In the genomic region with DNA sequence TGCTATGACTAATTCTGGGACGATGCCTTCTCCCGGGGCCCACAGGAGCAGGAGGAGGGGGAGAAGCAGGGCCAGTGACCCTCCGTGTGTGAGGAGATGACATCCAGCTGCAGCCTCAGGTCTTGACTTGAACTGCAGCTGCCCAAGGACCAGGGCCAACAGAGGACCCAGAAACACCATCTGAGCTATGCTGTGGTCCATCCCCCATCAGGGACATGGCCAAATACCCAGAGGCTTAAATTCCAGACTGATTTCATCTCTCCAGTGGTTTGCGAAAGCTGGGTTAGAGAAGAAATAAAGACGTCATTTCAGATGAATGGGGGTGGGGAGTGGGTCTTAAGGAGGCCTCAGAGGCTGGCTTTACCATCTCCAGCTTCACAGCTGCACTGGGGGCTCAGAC, we compare ENCODE assay signal across 11 mouse cellular contexts. TPM values are rescaled to one million over a fixed set of nuclear protein-coding genes. Genes with fewer than 3 reads are reported as not detected.
DNase-seq lines count a peak whose midpoint lies in the region; ATAC-seq and TF ChIP-seq lines count a peak whose summit lies in the region.
"Had no signal": no experiment of that assay in that cellular context is flagged by ENCODE, and none has a peak within 500 bp of the region (broad histone marks: within the 10 kb centered on the region; RNA-seq: fewer than 3 reads in every experiment).

No protein-coding gene starts in this region.

- ATAC-seq in megakaryocyte, adult 5-6 weeks (ENCODE audit: poor library complexity, severe bottlenecking): no peak
- peak; percentile 51; the same call in 1 of the 2 replicates for ATAC-seq in limb, embryonic 13.5 days (ENCODE audit: low FRiP score, low read depth)
- ATAC-seq in stomach, postnatal 0 days (ENCODE audit: low FRiP score, low TSS enrichment): peak; percentile 54; the same call in 1 of the 2 replicates
- ATAC-seq in forebrain, embryonic 16.5 days: no peak

- no peak for TF ChIP-seq CTCF in stomach, postnatal 0 days (IDR thresholded peaks at IDR 0.05; ENCODE audit: low read depth)

- H3K36me3 ChIP-seq in megakaryocyte, embryonic 14.5 days (replicated peaks; ENCODE audit: low read length): no peaks in the 10 kb centered on the region
- H3K36me3 ChIP-seq in limb, embryonic 13.5 days: no peaks in the 10 kb centered on the region
- no peaks in the 10 kb centered on the region for H3K36me3 ChIP-seq in stomach, postnatal 0 days (ENCODE audit: control insufficient read depth, insufficient read depth, low read length)
- no peaks in the 10 kb centered on the region for H3K36me3 ChIP-seq in forebrain, embryonic 16.5 days (ENCODE audit: control insufficient read depth, insufficient read depth)
- H3K36me3 ChIP-seq: hindbrain, embryonic 15.5 days; stomach, embryonic 15.5 days had no signal

- H3K27ac ChIP-seq in limb, embryonic 13.5 days: 0 out of 2 replicates have a peak overlapping the region, but pooled peaks have one; percentile 3
- peak overlapping the region; percentile 30; the same call in 1 of the 2 replicates for H3K27ac ChIP-seq in stomach, postnatal 0 days (replicated peaks)
- H3K27ac ChIP-seq in forebrain, embryonic 16.5 days (ENCODE audit: low read length): no peak overlapping the region
- H3K27ac ChIP-seq: hindbrain, embryonic 15.5 days; stomach, embryonic 15.5 days had no signal

- H3K4me3 ChIP-seq in megakaryocyte, embryonic 14.5 days (replicated peaks): peak overlapping the region; percentile 52
- no peak overlapping the region for H3K4me3 ChIP-seq in limb, embryonic 13.5 days
- H3K4me3 ChIP-seq in stomach, postnatal 0 days (ENCODE audit: low read depth, low read length): no peak overlapping the region
- no peak overlapping the region for H3K4me3 ChIP-seq in forebrain, embryonic 16.5 days (replicated peaks; ENCODE audit: low read length)
- H3K4me3 ChIP-seq: erythroblast, embryonic 14.5 days; hindbrain, embryonic 15.5 days; stomach, embryonic 15.5 days had no signal

- H3K9me3 ChIP-seq in megakaryocyte, embryonic 14.5 days: peaks cover 21% of the 10 kb centered on the region
- no peaks in the 10 kb centered on the region for H3K9me3 ChIP-seq in limb, embryonic 13.5 days
- H3K9me3 ChIP-seq in stomach, postnatal 0 days (ENCODE audit: control insufficient read depth, low read length): no peaks in the 10 kb centered on the region
- no peaks in the 10 kb centered on the region for H3K9me3 ChIP-seq in forebrain, embryonic 16.5 days (ENCODE audit: control insufficient read depth, low read length)
- H3K9me3 ChIP-seq: hindbrain, embryonic 15.5 days; stomach, embryonic 15.5 days had no signal

- WGBS in limb, embryonic 13.5 days: 33% methylated on average over 5 of the region's 5 CpGs
- WGBS in stomach, postnatal 0 days: 22% methylated on average over 5 of the region's 5 CpGs
- 69% methylated on average over 5 of the region's 5 CpGs for WGBS in forebrain, embryonic 16.5 days

- H3K27me3 ChIP-seq in megakaryocyte, embryonic 14.5 days (replicated peaks): peaks cover 80% of the 10 kb centered on the region
- no peaks in the 10 kb centered on the region for H3K27me3 ChIP-seq in limb, embryonic 13.5 days
- H3K27me3 ChIP-seq in stomach, postnatal 0 days (ENCODE audit: control insufficient read depth, insufficient read depth, low read length): no peaks in the 10 kb centered on the region
- no peaks in the 10 kb centered on the region for H3K27me3 ChIP-seq in forebrain, embryonic 16.5 days (replicated peaks; ENCODE audit: control insufficient read depth, insufficient read depth, low read length)
- H3K27me3 ChIP-seq: hindbrain, embryonic 15.5 days; stomach, embryonic 15.5 days had no signal

- peaks cover 35% of the 10 kb centered on the region for H3K4me1 ChIP-seq in megakaryocyte, embryonic 14.5 days
- H3K4me1 ChIP-seq in limb, embryonic 13.5 days: peaks cover 22% of the 10 kb centered on the region
- H3K4me1 ChIP-seq in stomach, postnatal 0 days (replicated peaks; ENCODE audit: control insufficient read depth, insufficient read depth): peaks cover 3% of the 10 kb centered on the region; the same call in 1 of the 2 replicates
- peaks cover 12% of the 10 kb centered on the region for H3K4me1 ChIP-seq in forebrain, embryonic 16.5 days (replicated peaks; ENCODE audit: control insufficient read depth, insufficient read depth, low read length)

- H3K4me2 ChIP-seq in limb, embryonic 13.5 days (replicated peaks): no peak overlapping the region
- H3K4me2 ChIP-seq in stomach, postnatal 0 days (replicated peaks; ENCODE audit: low read depth): no peak overlapping the region
- no peak overlapping the region for H3K4me2 ChIP-seq in forebrain, embryonic 16.5 days (ENCODE audit: low read length)
- H3K4me2 ChIP-seq: hindbrain, embryonic 15.5 days; stomach, embryonic 15.5 days had no signal

- peak; percentile 40 for DNase-seq in heart, adult 8-10 months (ENCODE audit: low spot score)
- no peak for DNase-seq in stomach, postnatal 0 days (ENCODE audit: low spot score)
- DNase-seq in cerebellum, postnatal 10 days: no peak
- DNase-seq in T-cell, adult 2 months (ENCODE audit: low spot score): no peak

- no peak overlapping the region; the same call in 1 of the 2 replicates for H3K9ac ChIP-seq in limb, embryonic 13.5 days
- H3K9ac ChIP-seq in stomach, postnatal 0 days (ENCODE audit: low read length): no peak overlapping the region; the same call in 1 of the 2 replicates
- H3K9ac ChIP-seq in forebrain, embryonic 16.5 days (replicated peaks; ENCODE audit: low read depth, low read length): no peak overlapping the region; the same call in 1 of the 2 replicates
- H3K9ac ChIP-seq: hindbrain, embryonic 15.5 days; stomach, embryonic 15.5 days had no signal

- no peak for TF ChIP-seq EP300 in stomach, postnatal 0 days (optimal IDR thresholded peaks at IDR 0.05)

RNA-seq across cellular contexts. Expression of a gene that starts 35.0 kb away (rescaled TPM):
- polyA plus RNA-seq in megakaryocyte, embryonic 14.5 days (2012; ENCODE audit: insufficient read depth, low replicate concordance): 55.0 and 143 TPM in 2 replicates
- 31.3 and 61.1 TPM in 2 replicates for total RNA-seq in megakaryocyte, adult 5-6 weeks (2015)
- 15.5 and 20.4 TPM in 2 replicates for total RNA-seq in megakaryocyte, adult 5-6 weeks (2017)
- 10 to 100 TPM; 32.0 to 40.3 (median 33.8) TPM for total RNA-seq in heart, adult 8-10 months (2022)
- 48.0 and 51.4 TPM in 2 replicates for polyA plus RNA-seq in limb, embryonic 13.5 days (2015; fragmentation: Nextera tagmentation; extraction: Ambion mirVana)
- polyA plus RNA-seq in stomach, postnatal 0 days (2015; fragmentation: Nextera tagmentation; extraction: Ambion mirVana): 48.6 and 48.9 TPM in 2 replicates
- polyA plus RNA-seq in forebrain, embryonic 16.5 days (2015; fragmentation: Nextera tagmentation; extraction: Ambion mirVana): 47.8 and 48.9 TPM in 2 replicates

Comparison
In these comparisons a context has a peak if more than half of its experiments do, and no peak if none do; other contexts are left out.
1. ATAC-seq: peak in limb, embryonic 13.5 days (single experiment) and stomach, postnatal 0 days (single experiment); none in megakaryocyte, adult 5-6 weeks (single experiment) and forebrain, embryonic 16.5 days (single experiment).